Mouse (Mus musculus) right cerebral cortex, postnatal 4 days (tissue): ENCODE results near the gene Dmbx1.

Source experiments
- DNase-seq: peaks from one replicate; pipeline ENCODE4 v3.0.0-alpha.2; 2022

Dmbx1 gene

GRCm38 (mm10) chr4:115884022-115884421 is 55.7 kb downstream of the Dmbx1 start, which contains the start of gene Kncn:
Gene Kncn, plus strand, starts transcription at chr4:115884400.
- no peak for DNase-seq

GRCm38 (mm10) chr4:115882195-115882594 is 57.5 kb downstream of the Dmbx1 start:
- no peak for DNase-seq

DNA sequence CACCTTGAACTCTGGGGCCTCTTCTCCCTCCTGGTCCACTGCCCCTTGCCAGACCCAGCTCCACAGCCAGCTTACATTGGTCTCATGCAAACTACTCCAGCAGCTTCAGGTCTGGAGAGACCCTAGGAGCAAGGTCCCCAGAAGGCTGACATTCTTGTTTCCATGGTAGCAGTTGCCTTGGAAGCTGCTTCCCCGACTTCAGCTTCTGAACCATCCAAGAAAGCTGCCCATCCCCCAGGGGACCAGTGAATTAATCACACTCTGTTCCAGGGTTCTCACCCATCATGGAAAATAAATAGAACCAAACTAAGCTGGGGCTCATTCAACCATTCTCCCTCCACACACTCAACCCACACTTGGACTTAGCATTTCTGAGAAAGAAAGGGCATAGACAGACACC is 58.5 kb downstream of the Dmbx1 start:
- DNase-seq, result peak; percentile 62

GRCm38 (mm10) chr4:115878828-115879227 is 60.9 kb downstream of the Dmbx1 start:
- no peak for DNase-seq

GRCm38 (mm10) chr4:115878216-115878678 is 61.5 kb downstream of the Dmbx1 start:
- DNase-seq, result no peak

DNA sequence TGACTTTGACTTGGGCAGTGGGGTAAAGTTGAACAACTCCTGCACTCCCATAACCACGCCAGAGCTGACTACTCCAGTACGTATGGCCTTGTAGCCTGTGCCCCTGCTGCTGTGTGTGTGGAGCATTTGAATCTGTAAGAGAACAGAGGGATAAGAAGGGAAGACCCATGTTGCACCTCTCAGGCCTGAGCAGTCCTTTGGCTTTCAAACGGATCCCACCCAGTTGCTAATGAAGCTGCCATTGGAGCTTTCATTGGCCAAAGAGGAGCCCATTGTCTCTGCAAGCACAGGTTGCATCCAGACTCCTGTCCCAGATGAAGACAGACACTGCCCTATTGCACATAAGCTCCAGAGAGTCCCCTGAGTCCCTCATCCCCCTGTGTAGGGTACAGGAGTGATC is 66.5 kb downstream of the Dmbx1 start:
- DNase-seq, result no peak

GRCm38 (mm10) chr4:115869512-115870210 is 70.1 kb downstream of the Dmbx1 start:
- no peak for DNase-seq
